Mouse (Mus musculus): Measurements from ENCODE around the gene Spsb1.

Spsb1 gene

GRCm38 (mm10) chr4:149886298-149887271 is 68.3 kb downstream of the Spsb1 start:
- DNase-seq (ENCODE audit: low read depth), result no peak

GRCm38 (mm10) chr4:149883990-149884389 is 70.9 kb downstream of the Spsb1 start:
- no peak for DNase-seq (ENCODE audit: low read depth)

- DNase-seq (ENCODE audit: low read depth), result no peak
Measured at GRCm38 (mm10) chr4:149882139-149882916, 72.5 kb downstream of the Spsb1 start.

GRCm38 (mm10) chr4:149880908-149881307 is 73.9 kb downstream of the Spsb1 start:
- no peak for DNase-seq (ENCODE audit: low read depth)

- DNase-seq (ENCODE audit: low read depth), result no peak
Measured at GRCm38 (mm10) chr4:149879980-149880379, 74.9 kb downstream of the Spsb1 start.

- DNase-seq (ENCODE audit: low read depth), result no peak
Measured at GRCm38 (mm10) chr4:149878021-149878449, 76.8 kb downstream of the Spsb1 start.

GRCm38 (mm10) chr4:149877202-149877601 is 77.6 kb downstream of the Spsb1 start:
- DNase-seq (ENCODE audit: low read depth), result no peak

GRCm38 (mm10) chr4:149876761-149877160 is 78.1 kb downstream of the Spsb1 start:
- no peak for DNase-seq (ENCODE audit: low read depth)

- no peak for DNase-seq (ENCODE audit: low read depth)
Measured at GRCm38 (mm10) chr4:149875986-149876501, 78.8 kb downstream of the Spsb1 start.

- no peak for DNase-seq (ENCODE audit: low read depth)
Measured at GRCm38 (mm10) chr4:149875296-149875695, 79.5 kb downstream of the Spsb1 start.

GRCm38 (mm10) chr4:149872236-149872635 is 82.6 kb downstream of the Spsb1 start:
- DNase-seq (ENCODE audit: low read depth), result no peak

GRCm38 (mm10) chr4:149871582-149871981 is 83.3 kb downstream of the Spsb1 start:
- DNase-seq (ENCODE audit: low read depth), result no peak

GRCm38 (mm10) chr4:149871014-149871413 is 83.8 kb downstream of the Spsb1 start:
- DNase-seq (ENCODE audit: low read depth), result no peak

- DNase-seq (ENCODE audit: low read depth), result no peak
Measured at GRCm38 (mm10) chr4:149870412-149870811, 84.4 kb downstream of the Spsb1 start.

- no peak for DNase-seq (ENCODE audit: low read depth)
Measured at GRCm38 (mm10) chr4:149868725-149869124, 86.1 kb downstream of the Spsb1 start.

GRCm38 (mm10) chr4:149868009-149868408 is 86.8 kb downstream of the Spsb1 start:
- no peak for DNase-seq (ENCODE audit: low read depth)

- no peak for DNase-seq (ENCODE audit: low read depth)
Measured at GRCm38 (mm10) chr4:149867351-149867750, 87.5 kb downstream of the Spsb1 start.

- no peak for DNase-seq (ENCODE audit: low read depth)
Measured at GRCm38 (mm10) chr4:149864395-149864794, 90.4 kb downstream of the Spsb1 start.

GRCm38 (mm10) chr4:149863522-149863921 is 91.3 kb downstream of the Spsb1 start:
- DNase-seq (ENCODE audit: low read depth), result peak; percentile 85

- no peak for DNase-seq (ENCODE audit: low read depth)
Measured at GRCm38 (mm10) chr4:149860393-149860792, 94.5 kb downstream of the Spsb1 start.

GRCm38 (mm10) chr4:149858584-149858983 is 96.3 kb downstream of the Spsb1 start:
- peak; percentile 79 for DNase-seq (ENCODE audit: low read depth)

- DNase-seq (ENCODE audit: low read depth), result no peak
Measured at GRCm38 (mm10) chr4:149858097-149858496, 96.7 kb downstream of the Spsb1 start.

- no peak for DNase-seq (ENCODE audit: low read depth)
Measured at GRCm38 (mm10) chr4:149857688-149858087, 97.2 kb downstream of the Spsb1 start.

Measured in 416B (cell line).